Mouse (Mus musculus) right cerebral cortex, postnatal 25 days (tissue): ENCODE measurements at regions not wholly inside any gene's neighbourhood (a gene's known extent, or its start where the extent isn't known, plus 50 kb on each side); places are given as distances from the start of the nearest gene placed in this dataset.

Source experiments
- DNase-seq: peaks from one replicate; pipeline ENCODE4 v3.0.0; 2022

DNA sequence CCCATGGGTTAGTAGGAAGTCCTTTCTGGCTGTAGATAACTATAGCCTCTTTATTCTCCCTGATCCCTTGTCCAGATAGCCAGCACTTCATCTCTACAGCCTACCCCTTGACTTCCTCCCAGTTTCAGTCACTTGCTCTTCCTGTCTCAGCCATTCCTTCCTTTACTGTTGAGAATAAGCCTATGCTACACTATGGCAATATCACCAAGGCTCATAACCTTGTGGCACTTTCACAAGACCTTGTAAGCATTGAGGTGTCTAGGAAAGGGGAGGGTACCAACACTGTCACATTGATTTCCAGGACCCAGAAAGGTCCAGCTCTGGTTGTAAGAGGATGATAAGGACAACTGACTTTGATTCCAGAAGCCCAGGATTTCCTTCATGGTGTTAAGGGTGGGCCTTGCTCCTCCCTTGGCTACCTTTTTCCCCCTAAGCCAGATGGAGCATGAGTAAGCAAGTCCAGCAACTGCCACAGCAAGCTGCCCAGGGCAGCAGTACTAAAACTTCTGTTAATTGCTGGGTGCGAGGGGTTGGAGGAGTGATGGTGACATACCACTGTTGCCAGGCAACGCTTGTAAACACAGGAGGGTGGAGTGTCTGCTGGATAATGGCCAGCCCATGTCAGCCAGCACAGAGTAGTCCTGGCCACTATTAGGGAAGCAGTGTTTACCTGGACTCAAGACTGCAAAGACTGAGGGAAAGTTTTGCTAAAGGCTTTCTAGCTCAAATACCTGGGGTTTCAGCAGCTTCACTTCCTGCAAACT is 75.7 kb downstream of the Ankrd16 start:
- no peak for DNase-seq

DNA sequence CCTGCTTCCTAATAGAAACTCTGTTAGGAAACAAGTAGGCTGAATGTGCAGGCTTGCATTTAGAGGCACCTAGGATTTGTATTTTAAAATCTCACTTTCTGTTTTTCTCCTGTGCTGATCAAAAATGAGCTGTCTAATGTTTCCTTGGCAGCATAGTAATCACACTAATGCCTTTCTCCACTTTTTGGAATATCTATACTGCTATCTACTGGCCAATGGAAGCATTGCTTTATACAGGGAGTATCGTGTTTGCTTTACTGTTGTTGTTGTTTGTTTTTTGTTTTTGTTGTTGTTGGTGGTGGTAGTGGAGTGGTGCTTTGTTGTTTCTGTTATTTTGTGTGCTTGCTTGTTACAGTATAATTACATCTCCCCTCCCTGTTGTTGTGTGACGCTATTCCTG is 92.3 kb downstream of the Ankrd16 start:
- DNase-seq = no peak

DNA sequence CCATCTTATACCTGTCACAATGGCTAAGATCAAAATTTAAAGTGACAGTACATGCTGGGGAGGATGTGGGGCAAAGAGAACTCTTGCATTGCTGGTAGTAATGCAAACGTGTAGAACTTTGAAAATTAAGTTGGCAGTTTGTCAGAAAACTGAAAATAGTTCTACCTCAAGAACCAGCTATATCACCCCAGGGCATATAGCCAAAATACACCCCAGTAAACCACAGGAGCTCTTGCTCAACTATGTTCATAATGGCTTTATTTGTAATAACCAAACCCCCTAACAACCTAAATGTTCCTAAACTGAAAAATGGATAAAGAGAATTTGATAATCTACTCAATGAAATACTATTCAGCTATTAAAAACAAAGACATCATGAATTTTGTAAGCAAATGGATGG is 102.3 kb downstream of the Ankrd16 start:
- DNase-seq = no peak

DNA sequence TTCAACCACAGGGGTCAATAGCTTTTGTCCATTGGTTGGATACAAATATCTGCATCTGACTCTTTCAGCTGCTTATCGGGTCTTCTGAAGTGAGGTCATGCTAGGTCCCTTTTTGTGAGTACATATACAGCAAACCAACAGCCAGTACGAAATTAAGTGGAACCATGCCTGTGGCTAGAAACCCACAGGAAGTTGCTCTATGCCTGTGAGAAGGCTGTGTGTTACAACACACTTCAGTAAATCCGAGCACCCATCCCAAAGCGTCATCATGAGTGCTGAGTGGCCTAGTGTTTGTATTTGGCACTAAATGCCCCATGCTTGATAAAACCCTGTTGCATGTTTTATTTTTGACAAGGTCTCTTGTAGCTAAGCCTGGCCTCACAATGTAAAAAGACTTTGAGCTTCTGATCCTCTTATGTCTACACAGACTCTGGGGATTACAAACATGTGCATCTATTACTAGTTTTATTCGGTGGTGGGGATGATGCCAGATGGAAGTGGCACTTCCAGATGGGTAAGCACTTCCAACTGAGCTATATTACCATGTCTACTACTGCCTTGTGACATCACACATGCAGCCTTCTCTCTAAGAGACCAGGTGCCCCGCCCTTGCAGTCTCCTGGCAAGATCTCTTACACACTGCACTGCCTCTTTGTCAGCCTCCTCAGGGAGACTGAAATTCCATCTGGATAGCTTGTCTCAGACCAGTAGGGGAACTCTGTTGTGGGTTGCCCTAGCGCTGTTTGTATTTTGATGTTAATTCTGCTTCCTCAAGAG is 117.3 kb downstream of the Ankrd16 start:
- DNase-seq = no peak

DNA sequence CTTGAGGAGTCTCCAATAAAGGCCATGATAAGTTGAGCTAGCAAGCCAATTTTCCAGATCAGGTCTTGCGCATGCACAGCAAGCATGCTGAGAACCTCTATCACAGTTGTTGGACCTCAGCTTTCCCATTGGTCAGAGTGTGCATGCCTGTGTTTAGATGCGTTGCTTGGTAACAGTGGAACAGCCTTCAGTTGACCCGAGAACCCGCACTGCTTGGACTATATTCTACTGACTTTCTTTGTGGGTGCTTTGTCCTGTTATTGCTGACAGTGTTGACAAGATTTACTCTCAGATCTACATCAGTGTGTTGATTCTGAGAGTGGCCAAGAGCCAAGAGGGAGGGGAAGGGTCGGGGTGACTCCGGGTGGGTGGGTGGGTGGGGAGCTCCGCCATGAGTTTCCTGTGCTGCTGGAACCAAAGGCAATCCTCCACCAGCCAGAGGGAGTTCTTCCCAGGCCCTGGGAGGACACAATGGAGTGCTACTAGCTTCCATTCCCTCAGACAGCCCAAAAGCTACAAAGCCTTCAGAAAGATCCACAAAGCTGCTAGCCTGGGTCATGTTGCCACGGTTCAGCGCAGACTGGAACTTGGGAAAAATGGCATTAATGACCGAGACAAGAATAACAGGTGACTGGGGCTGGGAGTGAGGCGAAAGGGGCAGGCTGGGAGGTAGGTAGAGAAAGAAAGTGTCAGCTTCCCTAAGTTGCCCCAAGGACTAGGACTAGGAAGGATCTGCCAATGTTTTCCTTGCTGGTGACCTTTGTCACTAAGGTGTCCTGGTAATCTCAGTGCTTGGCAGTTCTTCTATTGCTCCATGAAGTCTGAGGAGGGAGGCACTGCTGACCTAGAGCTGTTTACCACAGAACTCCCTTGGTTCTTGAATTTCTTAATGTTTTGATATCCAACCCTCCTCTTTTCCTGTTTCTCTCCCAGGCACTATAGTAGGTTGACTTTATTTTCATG is 122.3 kb downstream of the Ankrd16 start:
- no peak for DNase-seq

DNA sequence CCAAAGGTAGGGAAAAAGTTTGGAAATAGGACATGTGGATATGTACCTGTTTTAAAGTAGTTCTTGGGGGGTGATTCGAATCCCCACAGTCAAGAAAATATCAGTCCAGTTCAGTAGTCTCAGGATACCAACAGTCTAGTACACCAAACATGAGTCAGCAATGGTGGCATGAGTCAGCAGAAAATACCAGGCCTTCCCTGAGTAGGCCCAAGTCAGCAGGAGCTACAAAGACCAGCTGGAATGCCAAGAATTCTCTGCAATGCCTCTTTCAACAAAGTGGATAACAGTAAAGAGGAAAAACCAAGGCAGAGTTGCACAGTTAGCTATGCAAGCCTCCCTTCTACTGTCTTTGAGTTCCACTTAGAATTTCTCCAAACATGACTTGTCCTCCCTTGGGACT is 137.1 kb downstream of the Ankrd16 start:
- no peak for DNase-seq

DNA sequence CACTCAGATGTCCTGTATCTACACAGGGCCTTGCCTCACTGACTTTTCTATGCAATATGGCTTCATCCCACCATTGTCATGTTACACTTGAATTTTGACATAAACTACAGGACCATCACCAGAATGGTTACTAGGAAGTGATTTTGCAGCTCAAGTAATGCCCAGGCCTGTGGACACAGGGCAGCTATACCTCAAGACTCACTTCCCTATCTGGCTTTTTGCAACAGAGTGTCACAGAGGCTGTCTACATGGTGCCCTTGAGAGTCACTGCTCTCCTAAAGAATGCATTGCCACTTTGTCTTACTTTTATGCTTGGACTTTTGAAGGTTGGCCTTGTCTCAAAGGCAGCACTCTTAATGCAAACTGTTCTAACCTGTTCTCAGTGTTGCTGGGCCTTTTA is 139.7 kb downstream of the Ankrd16 start:
- DNase-seq = no peak

DNA sequence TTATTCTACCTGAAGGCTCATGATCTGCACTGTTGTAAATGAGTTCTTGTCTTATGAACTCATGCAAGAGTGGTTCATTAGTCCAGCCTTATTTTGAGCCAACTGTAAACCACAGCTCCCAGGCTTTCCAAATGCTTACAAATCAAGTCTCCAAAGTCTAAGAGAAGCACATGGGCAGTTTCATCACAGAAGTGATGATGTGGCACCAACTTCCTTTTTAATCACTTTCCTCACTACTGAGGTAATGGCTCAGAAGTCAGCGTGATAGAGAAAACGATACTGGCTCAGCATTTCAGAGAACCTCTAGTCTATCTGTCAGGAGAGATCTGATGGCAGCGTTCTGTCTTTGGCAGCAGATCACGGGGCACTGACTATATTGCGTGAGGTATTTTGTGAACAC is 140.4 kb downstream of the Ankrd16 start:
- no peak for DNase-seq

DNA sequence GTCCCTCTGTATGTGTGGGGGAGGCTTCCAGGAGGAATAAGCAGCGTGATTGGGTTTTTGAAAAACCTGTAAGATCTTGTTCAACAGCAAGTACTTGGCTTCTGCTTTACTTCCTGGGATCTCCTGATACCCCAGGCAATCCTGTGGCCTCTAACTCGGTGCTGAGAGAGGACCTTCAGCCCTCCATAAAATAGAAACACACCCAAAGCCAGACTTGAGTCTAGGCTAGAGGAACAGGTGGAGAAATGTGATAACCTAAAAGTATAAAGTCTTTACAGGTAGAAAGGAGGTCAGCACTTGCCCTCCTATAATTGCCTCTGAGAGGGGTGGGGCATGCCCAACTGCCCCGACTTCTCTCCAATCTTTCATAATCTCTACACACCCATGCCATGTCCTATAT is 183.1 kb downstream of the Ankrd16 start:
- DNase-seq = no peak

DNA sequence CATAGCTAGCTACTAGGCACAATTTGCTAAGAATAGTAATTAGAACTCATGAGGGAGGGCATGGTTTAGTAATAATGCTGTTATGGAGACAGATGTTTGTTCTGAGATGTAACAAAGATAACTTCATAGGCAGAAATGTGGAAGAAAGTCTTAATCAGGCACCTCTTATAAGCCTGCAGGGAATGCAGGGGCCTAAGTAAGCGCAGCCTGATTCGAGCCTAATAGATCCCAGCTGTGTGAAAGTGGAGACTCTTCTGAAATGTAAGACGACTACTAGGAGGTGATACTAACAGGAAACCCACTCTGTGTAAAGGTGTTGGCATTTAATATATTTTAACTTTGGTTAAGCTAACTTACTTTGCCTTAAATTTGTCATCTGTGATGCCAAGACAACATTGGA is 187.7 kb downstream of the Ankrd16 start:
- no peak for DNase-seq

DNA sequence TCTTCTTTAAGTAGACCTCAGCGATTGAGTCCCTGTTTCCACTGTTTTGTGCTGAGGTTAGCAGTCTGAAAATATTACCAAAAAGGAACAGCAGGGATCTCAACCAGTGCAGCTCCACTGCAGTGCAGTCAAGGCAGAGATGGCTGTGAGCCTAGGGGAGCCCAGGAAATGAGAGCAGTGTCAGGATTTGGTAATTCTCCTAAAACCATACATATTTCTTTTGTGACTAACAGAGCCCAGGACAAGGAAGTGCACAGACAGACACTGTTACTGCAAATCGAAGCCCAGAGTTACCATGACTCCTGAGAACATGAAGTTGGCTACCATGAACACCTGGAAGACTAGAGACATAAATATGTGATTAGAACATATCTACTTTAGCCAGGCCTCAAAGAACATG is 189.3 kb downstream of the Ankrd16 start:
- no peak for DNase-seq

DNA sequence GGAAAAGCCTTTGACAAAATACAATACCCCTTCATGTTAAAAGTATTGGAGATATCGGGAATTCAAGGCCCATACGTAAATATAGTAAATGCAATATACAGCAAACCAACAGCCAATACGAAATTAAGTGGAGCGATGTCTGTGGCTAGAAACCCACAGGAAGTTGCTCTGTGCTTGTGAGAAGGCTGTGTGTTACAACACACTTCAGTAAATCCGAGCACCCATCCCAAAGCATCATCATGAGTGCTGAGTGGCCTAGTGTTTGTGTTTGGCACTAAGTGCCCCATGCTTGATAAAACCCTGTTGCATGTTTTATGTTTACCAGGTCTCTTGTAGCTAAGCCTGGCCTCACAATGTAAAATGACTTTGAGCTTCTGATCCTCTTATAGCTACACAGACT is 194.3 kb downstream of the Ankrd16 start:
- DNase-seq = no peak

DNA sequence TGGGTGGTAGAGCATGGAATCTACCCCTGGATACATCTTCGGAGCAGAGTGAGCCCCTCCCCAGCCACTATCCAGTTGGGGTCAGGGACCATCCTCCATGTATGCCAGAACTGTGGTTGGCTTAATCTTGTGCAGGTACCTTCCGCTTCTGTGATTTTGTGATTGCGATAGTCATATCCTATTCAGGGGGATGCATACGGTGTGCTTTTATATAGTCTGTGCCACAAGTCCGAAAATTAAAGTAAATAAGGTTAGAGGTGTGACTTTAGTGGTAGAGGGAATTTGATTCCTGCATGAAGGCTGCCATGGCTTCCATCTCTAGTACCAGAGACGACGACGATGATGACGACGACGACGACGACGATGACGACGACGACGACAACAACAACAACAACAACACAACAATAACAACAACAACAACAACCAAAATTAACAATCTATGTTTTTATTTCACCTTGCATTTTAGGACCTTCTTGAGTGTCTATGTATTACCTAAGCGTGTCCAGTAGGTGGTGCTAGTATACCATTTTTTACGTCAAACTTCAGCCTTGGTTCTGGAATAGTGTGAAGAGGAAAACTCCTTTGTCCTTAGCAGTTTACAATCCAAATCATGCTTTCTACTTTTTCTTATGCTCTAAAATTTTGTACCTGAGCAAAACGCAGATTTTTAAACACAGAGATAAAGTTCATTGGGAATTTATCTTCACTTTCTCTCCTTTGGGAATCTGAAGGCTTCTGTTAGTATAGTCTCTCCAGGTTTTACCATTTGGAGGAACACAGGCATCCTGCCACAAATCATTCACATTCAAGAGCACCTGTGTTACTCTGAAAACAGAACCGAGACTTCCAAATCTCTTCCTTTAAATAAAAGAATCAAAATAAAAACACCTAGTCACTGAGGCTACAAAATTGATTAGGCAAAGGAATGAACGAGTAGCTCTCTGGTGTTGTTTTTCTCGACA is 224.5 kb downstream of the Ankrd16 start:
- DNase-seq = no peak

DNA sequence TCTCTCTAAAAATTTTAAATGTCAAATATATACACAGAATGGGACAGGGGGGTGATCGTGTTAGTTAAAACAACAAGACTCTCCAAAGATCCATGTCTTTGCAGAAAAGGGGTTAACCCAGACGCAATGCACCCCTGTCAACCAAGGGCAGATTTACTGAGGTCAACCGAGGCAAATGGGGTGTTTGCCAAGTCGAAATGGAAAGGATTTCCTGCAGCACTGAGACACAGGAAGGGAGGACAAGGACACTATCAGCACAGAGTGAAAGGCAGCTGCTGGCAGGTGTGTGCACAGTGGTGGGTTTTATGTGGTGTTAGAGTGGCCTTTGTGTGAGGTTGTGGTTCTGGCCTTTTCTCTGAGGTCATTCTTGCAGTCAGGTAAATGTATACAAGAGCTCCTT is 226.7 kb downstream of the Ankrd16 start:
- no peak for DNase-seq

DNA sequence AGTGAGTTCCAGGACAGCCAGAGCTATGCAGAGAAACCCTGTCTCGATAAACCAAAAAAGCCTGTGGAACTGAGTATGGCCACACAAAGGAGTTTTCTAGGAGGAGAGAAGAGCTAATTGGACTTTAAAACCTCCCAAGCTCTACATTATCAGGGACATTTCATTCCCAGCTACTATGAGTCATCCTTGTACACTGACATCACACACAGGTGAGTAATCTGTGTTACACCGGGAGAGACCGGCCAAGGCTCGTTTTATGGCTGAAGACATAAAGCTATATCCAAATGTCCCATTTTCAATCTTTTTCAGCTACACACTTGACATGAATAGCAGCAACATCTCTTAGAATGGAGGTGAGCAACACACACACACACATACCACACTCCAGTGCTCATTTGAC is 229.5 kb downstream of the Ankrd16 start:
- DNase-seq = no peak

DNA sequence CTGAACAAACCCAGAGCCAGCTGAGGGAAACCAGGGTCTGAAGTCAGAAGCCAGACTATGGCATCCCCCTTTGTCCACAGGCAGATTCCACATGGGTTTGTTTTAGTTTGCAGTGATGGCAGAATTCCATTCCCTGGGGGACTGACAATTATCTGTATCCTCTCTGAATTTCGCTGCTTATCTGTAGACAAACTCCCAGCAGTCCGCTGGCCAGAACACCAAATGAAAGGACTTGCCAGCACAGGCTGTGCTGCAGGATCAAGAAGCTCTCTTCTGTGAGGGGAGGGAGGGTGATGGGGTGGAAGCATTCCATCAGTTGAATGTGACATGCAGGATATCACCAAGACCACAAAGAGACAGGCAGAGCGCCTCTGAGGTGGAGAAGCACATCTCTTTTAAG is 233.8 kb downstream of the Ankrd16 start:
- DNase-seq = no peak

DNA sequence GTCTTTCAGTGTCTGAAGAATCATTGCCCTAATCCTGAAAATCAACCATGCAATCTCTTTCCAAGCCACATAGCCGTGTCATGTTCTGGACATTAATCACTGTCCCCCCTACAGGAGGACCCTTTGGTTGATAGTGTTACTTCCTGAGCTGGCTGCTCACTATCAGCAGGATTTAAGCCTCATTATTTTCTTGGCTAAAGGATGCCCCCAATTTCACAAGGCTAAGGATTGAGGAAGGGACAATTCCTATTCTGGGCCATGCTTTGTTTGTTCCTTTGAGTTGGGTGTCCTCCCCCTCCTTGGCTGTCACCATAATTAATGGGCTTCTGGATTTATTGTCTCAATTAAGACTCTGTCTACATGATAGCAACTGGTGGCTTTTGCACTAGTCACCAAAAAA is 241.9 kb downstream of the Ankrd16 start:
- DNase-seq = no peak

DNA sequence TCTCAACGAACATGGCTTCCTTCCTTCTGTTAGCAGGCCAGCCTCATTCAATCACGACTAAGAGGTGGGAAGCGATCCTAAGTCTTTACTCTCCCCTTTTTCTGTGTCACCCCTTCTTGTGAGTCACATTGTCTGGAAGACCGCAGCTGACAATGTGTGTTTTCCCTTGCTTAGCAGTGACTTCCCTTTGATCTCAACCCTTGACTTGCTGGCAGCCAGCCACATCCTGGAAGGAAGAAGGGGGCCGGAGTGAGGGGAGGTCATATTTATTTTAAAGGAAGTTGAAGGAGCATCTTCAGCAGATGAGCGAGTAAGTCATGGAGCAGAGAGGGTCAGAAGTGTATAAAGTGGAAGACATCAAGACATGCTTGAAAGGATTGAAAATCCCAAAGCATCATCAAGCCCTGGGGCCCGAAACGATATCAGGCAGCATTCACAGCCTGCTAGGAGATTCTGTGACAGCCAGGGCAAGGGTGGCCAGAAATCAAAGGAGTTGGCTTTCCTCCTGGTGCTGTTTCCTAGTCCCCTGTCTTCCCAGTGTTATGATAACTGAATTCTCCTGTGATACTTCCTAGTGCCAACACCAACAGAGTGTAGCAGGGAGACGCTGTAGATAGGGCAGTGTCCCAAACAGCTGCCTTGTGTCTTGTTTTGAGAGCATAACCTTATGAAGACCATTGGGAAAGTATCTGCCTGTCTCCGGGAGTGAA is 245.9 kb downstream of the Ankrd16 start:
- no peak for DNase-seq

DNA sequence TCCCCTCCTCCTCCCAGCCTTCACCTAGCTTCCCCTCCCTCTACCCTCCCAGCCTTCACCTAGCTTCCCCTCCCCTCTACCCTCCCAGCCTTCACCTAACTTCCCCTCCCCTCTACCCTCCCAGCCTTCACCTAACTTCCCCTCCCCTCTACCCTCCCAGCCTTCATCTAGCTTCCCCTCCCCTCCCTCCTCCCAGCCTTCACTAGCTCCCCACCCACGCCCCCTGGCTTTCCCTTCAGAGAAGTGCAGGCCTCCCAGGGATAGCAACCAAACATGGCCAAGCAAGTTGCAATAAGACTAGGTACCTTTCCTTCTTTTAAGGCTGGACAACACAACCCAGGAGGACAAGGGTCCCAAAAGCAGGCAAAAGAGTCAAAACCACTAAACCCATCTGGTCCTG is 248.5 kb downstream of the Ankrd16 start:
- no peak for DNase-seq

DNA sequence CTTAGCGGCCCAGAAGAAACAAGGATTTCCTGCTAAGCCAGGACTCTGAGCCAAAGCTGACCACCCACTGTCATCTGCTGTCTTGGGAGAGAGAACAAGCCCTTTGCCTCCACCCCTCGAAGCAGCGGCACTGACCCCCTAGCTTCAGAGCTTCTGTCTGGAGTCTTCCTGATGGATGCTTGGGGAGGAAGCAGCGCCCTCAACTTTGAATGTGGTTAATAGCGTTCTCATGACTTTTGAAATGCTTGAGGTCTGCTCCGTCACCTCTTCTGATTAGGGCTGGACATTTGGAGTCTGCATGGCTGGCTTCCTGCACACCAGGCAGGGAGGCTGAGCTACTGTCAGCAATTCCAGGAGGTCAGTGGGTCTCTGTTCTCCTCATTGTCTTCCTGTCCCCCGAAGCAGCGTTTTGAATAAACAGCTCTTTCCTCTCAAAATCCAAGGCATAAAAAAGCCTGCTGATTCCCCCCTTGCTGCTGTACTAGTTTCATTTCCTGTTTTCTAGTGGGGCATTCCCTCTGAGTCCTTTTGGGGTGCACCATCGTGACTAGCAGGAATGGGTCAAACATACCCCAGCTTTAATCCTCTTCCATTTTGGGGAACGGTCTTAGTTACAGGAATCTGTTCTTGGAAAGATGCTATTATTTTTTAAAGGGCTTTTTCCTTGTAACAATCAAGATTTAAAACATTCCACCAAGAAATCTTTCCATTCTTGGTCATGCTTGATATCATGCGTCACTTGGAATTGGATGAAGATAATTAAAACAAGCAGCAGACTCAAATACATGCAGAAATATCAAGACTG is 256.0 kb downstream of the Ankrd16 start:
- no peak for DNase-seq

DNA sequence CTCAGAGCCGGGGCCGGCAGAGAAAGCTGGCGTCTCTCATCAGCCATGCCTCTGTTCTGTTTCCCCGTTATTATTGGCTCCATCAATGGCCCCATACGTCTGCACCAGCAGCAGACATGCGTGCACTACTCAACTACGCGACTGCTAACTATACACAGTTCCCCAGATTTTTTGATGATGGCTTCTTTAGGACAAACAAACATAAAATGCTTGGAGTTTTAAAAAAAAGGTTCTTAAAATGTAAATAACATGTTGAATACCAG is 256.6 kb downstream of the Ankrd16 start:
- DNase-seq = no peak
